Mouse (Mus musculus) liver, embryonic 14.5 days (tissue): Measurements from ENCODE around the gene Myof.

Experiments used
- CTCF ChIP-seq: IDR thresholded peaks from 2 replicates; pipeline ENCODE4 v1.5.1; 2016; ENCODE audit warnings: antibody characterized with exemption, low read depth, control low read depth
- EP300 ChIP-seq: IDR thresholded peaks from 2 replicates; pipeline ENCODE4 v1.6.1; 2016; ENCODE audit warnings: antibody characterized with exemption, low read depth

DNA sequence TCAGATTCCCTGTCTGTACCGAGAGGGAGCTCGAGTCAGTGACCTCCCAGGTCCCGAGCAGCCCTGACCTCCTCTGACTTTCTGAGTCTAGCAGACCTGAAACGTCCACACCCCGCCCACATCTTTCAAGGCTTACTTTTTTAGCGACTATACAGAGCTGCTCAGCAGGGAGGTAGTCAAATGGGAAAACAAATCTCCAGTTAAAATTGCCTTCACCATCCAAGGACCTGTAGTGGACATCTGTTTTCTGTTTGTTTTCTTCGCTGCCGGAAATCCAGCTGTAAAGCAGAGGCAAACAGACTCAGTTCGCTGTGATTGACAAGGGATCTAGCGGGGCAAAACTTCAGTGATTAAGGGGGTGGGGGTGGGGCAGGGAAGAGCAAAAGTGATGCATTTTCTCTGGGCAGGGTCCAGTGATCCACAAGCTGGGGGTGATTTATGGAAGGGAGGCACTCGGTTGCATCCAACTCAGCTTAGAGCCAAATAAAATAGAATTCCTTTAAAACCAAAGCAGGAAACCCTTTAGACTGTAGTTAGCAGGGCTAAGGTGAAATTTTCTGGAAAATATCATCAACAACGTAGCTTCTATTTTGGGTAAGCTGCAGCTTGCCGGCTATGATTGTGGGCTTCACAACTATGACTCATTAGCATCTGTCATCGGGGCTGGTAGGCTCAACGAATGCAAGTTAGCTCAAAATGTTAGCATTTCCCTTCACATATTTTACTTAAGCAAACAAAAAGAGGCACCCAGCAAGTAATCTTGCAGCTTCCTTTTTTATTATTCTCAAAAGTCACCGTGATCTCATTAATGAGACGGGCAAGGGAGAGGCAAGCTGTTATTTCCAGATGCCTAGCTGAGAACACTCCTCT is 135.7 kb downstream of the Myof start:
- TF ChIP-seq CTCF (no peak), EP300 (no peak)
